Mouse (Mus musculus): ENCODE results near the gene Slc2a13. TPM values are rescaled to one million over a fixed set of nuclear protein-coding genes. Genes with fewer than 3 reads are reported as not detected.
A peak's percentile ranks its signal among the peaks of the same experiment; 100 is the strongest.

Gene Slc2a13
- polyA plus RNA-seq, 1 experiment from 2014 or later: 0.75 TPM

- no peak overlapping the region for H3K9ac ChIP-seq (ENCODE audit: low read depth, low read length)
- no peak overlapping the region for H3K4me3 ChIP-seq (ENCODE audit: low read length)
- no peaks in the 10 kb centered on the region for H3K27me3 ChIP-seq (replicated peaks; ENCODE audit: control insufficient read depth, insufficient read depth, low read length)
- no peak overlapping the region for H3K4me2 ChIP-seq (ENCODE audit: low read depth, low read length)
- H3K9me3 ChIP-seq (ENCODE audit: control insufficient read depth, low read length): no peaks in the 10 kb centered on the region
- WGBS: 59% methylated on average over 9 of the region's 9 CpGs
- no peaks in the 10 kb centered on the region for H3K4me1 ChIP-seq (ENCODE audit: control insufficient read depth, insufficient read depth, low read length)
- no peaks in the 10 kb centered on the region for H3K36me3 ChIP-seq (ENCODE audit: control insufficient read depth, insufficient read depth, low read length)
- H3K27ac ChIP-seq (ENCODE audit: low read length): no peak overlapping the region
- ATAC-seq: peak; percentile 72; the same call in 1 of the 2 replicates
These were observed 321.3 kb downstream of the Slc2a13 start for GRCm38 (mm10) chr15:91251544-91252408.

GRCm38 (mm10) chr15:91250815-91251214 is 322.2 kb downstream of the Slc2a13 start:
- Histone ChIP-seq H3K36me3 (ENCODE audit: control insufficient read depth, insufficient read depth, low read length) (no peaks in the 10 kb centered on the region), H3K4me2 (ENCODE audit: low read depth, low read length) (no peak overlapping the region), H3K9ac (ENCODE audit: low read depth, low read length) (no peak overlapping the region), H3K9me3 (ENCODE audit: control insufficient read depth, low read length) (no peaks in the 10 kb centered on the region), H3K27me3 (replicated peaks; ENCODE audit: control insufficient read depth, insufficient read depth, low read length) (no peaks in the 10 kb centered on the region), H3K27ac (ENCODE audit: low read length) (no peak overlapping the region), H3K4me3 (ENCODE audit: low read length) (no peak overlapping the region), H3K4me1 (ENCODE audit: control insufficient read depth, insufficient read depth, low read length) (no peaks in the 10 kb centered on the region)
- 78% methylated on average over 6 of the region's 6 CpGs for WGBS
- no peak for ATAC-seq

GRCm38 (mm10) chr15:91240683-91241335 is 332.3 kb downstream of the Slc2a13 start:
- no peak overlapping the region for H3K27ac ChIP-seq (ENCODE audit: low read length)
- H3K9ac ChIP-seq (ENCODE audit: low read depth, low read length): no peak overlapping the region
- H3K9me3 ChIP-seq (ENCODE audit: control insufficient read depth, low read length): no peaks in the 10 kb centered on the region
- no peaks in the 10 kb centered on the region for H3K4me1 ChIP-seq (ENCODE audit: control insufficient read depth, insufficient read depth, low read length)
- WGBS: 78% methylated on average over 3 of the region's 3 CpGs
- H3K27me3 ChIP-seq (replicated peaks; ENCODE audit: control insufficient read depth, insufficient read depth, low read length): no peaks in the 10 kb centered on the region
- no peak for ATAC-seq
- no peak overlapping the region for H3K4me2 ChIP-seq (ENCODE audit: low read depth, low read length)
- no peaks in the 10 kb centered on the region for H3K36me3 ChIP-seq (ENCODE audit: control insufficient read depth, insufficient read depth, low read length)
- H3K4me3 ChIP-seq (ENCODE audit: low read length): no peak overlapping the region

- H3K9ac ChIP-seq (ENCODE audit: low read depth, low read length): no peak overlapping the region
- H3K27ac ChIP-seq (ENCODE audit: low read length): no peak overlapping the region
- H3K4me1 ChIP-seq (ENCODE audit: control insufficient read depth, insufficient read depth, low read length): no peaks in the 10 kb centered on the region
- H3K9me3 ChIP-seq (ENCODE audit: control insufficient read depth, low read length): no peaks in the 10 kb centered on the region
- no peak for ATAC-seq
- no peaks in the 10 kb centered on the region for H3K27me3 ChIP-seq (replicated peaks; ENCODE audit: control insufficient read depth, insufficient read depth, low read length)
- no peak overlapping the region for H3K4me2 ChIP-seq (ENCODE audit: low read depth, low read length)
- no peaks in the 10 kb centered on the region for H3K36me3 ChIP-seq (ENCODE audit: control insufficient read depth, insufficient read depth, low read length)
- H3K4me3 ChIP-seq (ENCODE audit: low read length): no peak overlapping the region
- WGBS: 80% methylated on average over 5 of the region's 5 CpGs
These were observed 335.8 kb downstream of the Slc2a13 start for GRCm38 (mm10) chr15:91237294-91237693.

Other genes with a start within 250 kb of the Slc2a13 start
- gene Lrrk2, start 99.9 kb upstream of the Slc2a13 start, polyA plus RNA-seq (2015; fragmentation: Nextera tagmentation; extraction: Ambion mirVana): 1.7 and 1.9 TPM in 2 replicates